Mouse (Mus musculus): Measurements from ENCODE around the gene Lpp. TPM values are rescaled to one million over a fixed set of nuclear protein-coding genes. Genes with fewer than 3 reads are reported as not detected.

Gene Lpp
- total RNA-seq, 4 experiments from 2014 or later, result 6.2 to 7.6 (median 6.8) TPM

- no peak for DNase-seq (ENCODE audit: low spot score in 2 of 2)
These were observed 226.7 kb downstream of the Lpp start for GRCm38 (mm10) chr16:24620021-24620420.

- no peak for DNase-seq (ENCODE audit: low spot score in 2 of 2)
These were observed 229.2 kb downstream of the Lpp start for GRCm38 (mm10) chr16:24622226-24623194.

GRCm38 (mm10) chr16:24624335-24624734 is 231.0 kb downstream of the Lpp start:
- no peak for DNase-seq (ENCODE audit: low spot score in 2 of 2)

GRCm38 (mm10) chr16:24625576-24625975 is 232.3 kb downstream of the Lpp start:
- no peak for DNase-seq (ENCODE audit: low spot score in 2 of 2)

GRCm38 (mm10) chr16:24628779-24629178 is 235.5 kb downstream of the Lpp start:
- DNase-seq (ENCODE audit: low spot score in 2 of 2), result no peak

GRCm38 (mm10) chr16:24629218-24630172 is 236.2 kb downstream of the Lpp start:
- DNase-seq (ENCODE audit: low spot score in 2 of 2), result no peak

- DNase-seq (ENCODE audit: low spot score in 2 of 2), result no peak
These were observed 242.1 kb downstream of the Lpp start for GRCm38 (mm10) chr16:24635381-24635919.

- DNase-seq (ENCODE audit: low spot score in 2 of 2), result no peak
These were observed 243.6 kb downstream of the Lpp start for GRCm38 (mm10) chr16:24636894-24637293.

GRCm38 (mm10) chr16:24641003-24641797 is 247.9 kb downstream of the Lpp start:
- DNase-seq (ENCODE audit: low spot score in 2 of 2), result no peak

- DNase-seq (ENCODE audit: low spot score in 2 of 2), result no peak
These were observed 249.8 kb downstream of the Lpp start for GRCm38 (mm10) chr16:24643024-24643635.

- DNase-seq (ENCODE audit: low spot score in 2 of 2), result no peak
These were observed 250.8 kb downstream of the Lpp start for GRCm38 (mm10) chr16:24644154-24644553.

GRCm38 (mm10) chr16:24644760-24645406 is 251.6 kb downstream of the Lpp start:
- no peak for DNase-seq (ENCODE audit: low spot score in 2 of 2)

- DNase-seq (ENCODE audit: low spot score in 2 of 2), result no peak
These were observed 252.7 kb downstream of the Lpp start for GRCm38 (mm10) chr16:24645906-24646603.

- no peak for DNase-seq (ENCODE audit: low spot score in 2 of 2)
These were observed 258.6 kb downstream of the Lpp start for GRCm38 (mm10) chr16:24651655-24652654.

- no peak for DNase-seq (ENCODE audit: low spot score in 2 of 2)
These were observed 259.7 kb downstream of the Lpp start for GRCm38 (mm10) chr16:24653041-24653440.

GRCm38 (mm10) chr16:24655116-24655515 is 261.8 kb downstream of the Lpp start:
- no peak for DNase-seq (ENCODE audit: low spot score in 2 of 2)

- no peak for DNase-seq (ENCODE audit: low spot score in 2 of 2)
These were observed 262.7 kb downstream of the Lpp start for GRCm38 (mm10) chr16:24656026-24656425.

GRCm38 (mm10) chr16:24656752-24657151 is 263.4 kb downstream of the Lpp start:
- peak in 1 of 2 experiments; percentile 8 for DNase-seq (ENCODE audit: low spot score in 2 of 2)
